Mouse (Mus musculus) embryonic facial prominence, embryonic 12.5 days (tissue): ENCODE data around the gene 2610301B20Rik. TPM values are rescaled to one million over a fixed set of nuclear protein-coding genes. Genes with fewer than 3 reads are reported as not detected.
"Not testable (repeated sequence)": the region's sequence is repeated elsewhere in the genome, so short reads cannot be mapped to it uniquely, and the experiment has no call there.

ENCODE experiments used
- ATAC-seq: fragments of 200-750 bp; cut with Nextera tagmentation; 2 replicates; pipeline ENCODE4 v1.8.0; 2017; ENCODE audit not compliant: insufficient number of reproducible peaks, insufficient read depth, low FRiP score, low TSS enrichment
- H3K27ac ChIP-seq: fragments of 300-500 bp; sonication (generic); 2 replicates; pipeline ENCODE4 v1.5.1; 2016; ENCODE audit warnings: mild to moderate bottlenecking
- H3K27me3 ChIP-seq: fragments of 300-500 bp; sonication (generic); 2 replicates; pipeline ENCODE4 v1.6.1; 2016; ENCODE audit warnings: mild to moderate bottlenecking, moderate library complexity
- H3K36me3 ChIP-seq: fragments of 300-500 bp; sonication (generic); 2 replicates; pipeline ENCODE4 v1.6.1; 2016; ENCODE audit warnings: mild to moderate bottlenecking
- H3K4me1 ChIP-seq: fragments of 300-500 bp; sonication (generic); 2 replicates; pipeline ENCODE4 v1.6.1; 2016
- H3K4me2 ChIP-seq: fragments of 300-500 bp; sonication (generic); replicated peaks from 2 replicates; pipeline ENCODE4 v1.6.1; 2016; ENCODE audit warnings: mild to moderate bottlenecking, moderate library complexity
- H3K4me3 ChIP-seq: fragments of 300-500 bp; sonication (generic); 2 replicates; pipeline ENCODE4 v1.5.1; 2016; ENCODE audit warnings: mild to moderate bottlenecking
- H3K9ac ChIP-seq: fragments of 300-500 bp; sonication (generic); 2 replicates; pipeline ENCODE4 v1.6.1; 2016; ENCODE audit warnings: mild to moderate bottlenecking, moderate library complexity
- H3K9me3 ChIP-seq: fragments of 300-500 bp; sonication (generic); 2 replicates; pipeline ENCODE4 v1.6.1; 2016; ENCODE audit warnings: mild to moderate bottlenecking, moderate library complexity
- WGBS: fragments of 180-500 bp; shearing (Covaris S2); methylation state at CpG from one replicate; pipeline ENCODE4 v1.1.7; 2016; 5-methylcytosine and 5-hydroxymethylcytosine counted together
- polyA plus RNA-seq: library from polyadenylated mRNA; unstranded; fragments of >200 nt; fragmentation: Nextera tagmentation; extraction: Ambion mirVana; gene quantifications from 2 replicates; pipeline ENCODE4 v1.2.1, GENCODE M21; 2016

The 2610301B20Rik gene
- 34.3 and 36.5 TPM in 2 replicates for polyA plus RNA-seq

GRCm38 (mm10) chr4:10873920-10874665, at the start of gene 2610301B20Rik:
Gene 2610301B20Rik (plus strand): TSS chr4:10874498.
- no peaks in the 10 kb centered on the region for H3K9me3 ChIP-seq
- H3K4me1 ChIP-seq, result peaks cover 11% of the 10 kb centered on the region
- peak within 1 kb of the TSS; percentile 99 for H3K27ac ChIP-seq
- no peaks in the 10 kb centered on the region for H3K36me3 ChIP-seq
- H3K4me2 ChIP-seq, result peak within 1 kb of the TSS; percentile 59
- ATAC-seq, result peak; percentile 82
- peak within 1 kb of the TSS; percentile 85 for H3K9ac ChIP-seq
- no peaks in the 10 kb centered on the region for H3K27me3 ChIP-seq
- H3K4me3 ChIP-seq, result peak within 1 kb of the TSS; percentile 66
- WGBS, result under 1% methylated on average over 68 of the region's 68 CpGs

DNA sequence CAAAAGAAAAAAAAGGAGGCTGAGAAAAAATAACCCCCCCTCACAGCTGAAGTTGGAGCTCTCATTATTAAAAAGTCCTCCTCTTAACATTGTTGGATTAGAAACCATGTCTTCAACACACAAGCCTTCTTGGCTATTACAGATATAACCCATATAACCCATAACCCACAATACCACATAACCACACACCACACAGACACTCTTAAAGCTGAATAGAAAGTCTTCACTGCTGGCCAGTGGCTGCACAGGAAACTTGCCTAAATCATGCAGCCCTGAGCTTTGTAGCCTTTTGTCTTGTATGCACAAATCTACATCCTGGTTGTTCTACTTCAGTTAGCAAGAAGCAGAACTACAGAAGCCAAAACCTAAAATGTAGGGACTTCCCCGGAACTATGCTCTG, 41.0 kb upstream of the 2610301B20Rik start:
- Histone ChIP-seq H3K4me3 (no peak overlapping the region), H3K27ac (no peak overlapping the region), H3K36me3 (no peaks in the 10 kb centered on the region), H3K27me3 (no peaks in the 10 kb centered on the region), H3K9me3 (no peaks in the 10 kb centered on the region), H3K9ac (no peak overlapping the region), H3K4me2 (no peak overlapping the region), H3K4me1 (no peaks in the 10 kb centered on the region)
- no peak for ATAC-seq
- WGBS, result 89% methylated on average over 1 of the region's 1 CpGs

- ATAC-seq, result no peak
- no peaks in the 10 kb centered on the region for H3K9me3 ChIP-seq
Measured at GRCm38 (mm10) chr4:10835252-10836051, 38.8 kb upstream of the 2610301B20Rik start.

DNA sequence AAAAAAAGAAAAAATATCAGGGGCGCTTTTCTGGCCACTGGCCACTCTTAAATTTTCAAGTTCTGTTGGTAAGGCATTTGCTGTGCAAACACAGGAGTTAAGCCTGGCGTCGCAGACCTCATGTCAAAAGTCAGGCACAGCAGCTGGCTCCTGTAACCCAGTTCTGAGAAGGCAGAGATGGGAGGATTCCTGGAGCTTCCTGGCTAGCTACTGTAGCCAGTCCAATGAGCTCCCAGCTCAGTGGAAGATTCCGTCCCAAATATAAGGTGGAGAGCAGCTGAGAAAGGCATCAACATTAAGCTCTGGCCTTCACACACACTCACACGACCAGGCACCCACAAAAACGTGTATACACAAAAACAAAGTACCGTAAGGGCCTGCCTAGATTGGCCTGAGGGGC, 28.4 kb upstream of the 2610301B20Rik start:
- WGBS, result 84% methylated on average over 7 of the region's 7 CpGs
- ATAC-seq, result no peak

More at GRCm38 (mm10) chr4:10835252-10836051, 38.8 kb upstream of the 2610301B20Rik start:
- H3K27ac ChIP-seq, result no peak overlapping the region
- H3K36me3 ChIP-seq, result no peaks in the 10 kb centered on the region
- no peak overlapping the region for H3K4me3 ChIP-seq
- 67% methylated on average over 6 of the region's 6 CpGs for WGBS
- no peak overlapping the region for H3K4me2 ChIP-seq
- no peaks in the 10 kb centered on the region for H3K4me1 ChIP-seq
- H3K27me3 ChIP-seq, result no peaks in the 10 kb centered on the region
- no peak overlapping the region for H3K9ac ChIP-seq

DNA sequence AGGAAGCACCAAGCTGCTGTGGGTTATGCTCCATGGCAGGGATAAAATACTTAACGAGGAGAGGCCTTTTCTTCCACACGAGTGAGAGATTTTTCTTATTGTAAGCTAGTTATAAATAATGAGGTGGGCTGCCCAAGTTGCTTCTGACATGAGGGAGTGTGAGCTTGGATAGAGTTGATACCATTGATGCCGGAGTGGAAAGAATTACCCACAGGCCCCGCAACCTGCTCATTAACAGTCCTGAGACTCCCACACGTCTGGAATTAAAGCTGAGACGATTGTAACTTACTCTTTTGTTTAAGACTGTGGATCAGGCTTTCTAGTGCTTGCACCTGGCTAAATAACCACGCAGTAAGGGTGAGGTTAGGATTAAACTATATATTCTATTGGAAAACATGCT, 24.5 kb upstream of the 2610301B20Rik start:
- no peaks in the 10 kb centered on the region for H3K27me3 ChIP-seq
- no peaks in the 10 kb centered on the region for H3K36me3 ChIP-seq
- no peaks in the 10 kb centered on the region for H3K4me1 ChIP-seq
- H3K27ac ChIP-seq, result no peak overlapping the region
- no peaks in the 10 kb centered on the region for H3K9me3 ChIP-seq
- no peak overlapping the region for H3K9ac ChIP-seq
- no peak overlapping the region for H3K4me3 ChIP-seq
- no peak for ATAC-seq
- H3K4me2 ChIP-seq, result no peak overlapping the region
- WGBS, result 76% methylated on average over 7 of the region's 7 CpGs

More for the DNA sequence above, 28.4 kb upstream of the 2610301B20Rik start:
- Histone ChIP-seq H3K9ac (no peak overlapping the region), H3K4me2 (no peak overlapping the region), H3K4me3 (no peak overlapping the region), H3K27ac (no peak overlapping the region), H3K27me3 (no peaks in the 10 kb centered on the region), H3K9me3 (no peaks in the 10 kb centered on the region), H3K36me3 (no peaks in the 10 kb centered on the region), H3K4me1 (no peaks in the 10 kb centered on the region)

DNA sequence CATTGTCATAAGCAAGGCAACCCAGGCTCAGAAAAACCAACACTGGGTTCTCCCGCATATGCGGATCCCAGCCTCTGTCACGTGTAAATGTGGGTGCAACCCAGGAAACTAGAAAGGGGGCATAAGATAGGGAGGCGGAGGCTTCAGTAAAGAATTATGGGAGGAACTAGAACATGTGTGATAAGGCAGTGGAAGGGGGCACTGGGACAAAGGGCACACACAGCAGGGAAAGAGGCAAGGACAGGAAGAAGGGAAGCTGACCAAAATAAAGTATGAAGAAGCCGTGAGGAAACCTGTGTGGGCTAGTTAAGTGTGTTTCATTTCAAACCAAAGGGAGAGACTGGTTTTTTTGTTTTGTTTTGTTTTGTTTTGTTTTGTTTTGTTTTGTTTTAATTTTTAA, 23.3 kb upstream of the 2610301B20Rik start:
- Histone ChIP-seq H3K4me1 (no peaks in the 10 kb centered on the region), H3K9me3 (no peaks in the 10 kb centered on the region), H3K27ac (no peak overlapping the region), H3K27me3 (no peaks in the 10 kb centered on the region), H3K4me3 (no peak overlapping the region), H3K36me3 (no peaks in the 10 kb centered on the region), H3K4me2 (no peak overlapping the region), H3K9ac (no peak overlapping the region)
- no peak for ATAC-seq
- 81% methylated on average over 5 of the region's 5 CpGs for WGBS

- Histone ChIP-seq H3K4me1 (no peaks in the 10 kb centered on the region), H3K27ac (no peak overlapping the region), H3K9me3 (no peaks in the 10 kb centered on the region), H3K27me3 (0 out of 2 replicates have a peak, but pooled peaks cover 3% of the 10 kb centered on the region), H3K36me3 (no peaks in the 10 kb centered on the region), H3K4me2 (no peak overlapping the region), H3K4me3 (no peak overlapping the region), H3K9ac (no peak overlapping the region)
- ATAC-seq, result no peak
Measured at GRCm38 (mm10) chr4:10859174-10859573, 15.1 kb upstream of the 2610301B20Rik start.

DNA sequence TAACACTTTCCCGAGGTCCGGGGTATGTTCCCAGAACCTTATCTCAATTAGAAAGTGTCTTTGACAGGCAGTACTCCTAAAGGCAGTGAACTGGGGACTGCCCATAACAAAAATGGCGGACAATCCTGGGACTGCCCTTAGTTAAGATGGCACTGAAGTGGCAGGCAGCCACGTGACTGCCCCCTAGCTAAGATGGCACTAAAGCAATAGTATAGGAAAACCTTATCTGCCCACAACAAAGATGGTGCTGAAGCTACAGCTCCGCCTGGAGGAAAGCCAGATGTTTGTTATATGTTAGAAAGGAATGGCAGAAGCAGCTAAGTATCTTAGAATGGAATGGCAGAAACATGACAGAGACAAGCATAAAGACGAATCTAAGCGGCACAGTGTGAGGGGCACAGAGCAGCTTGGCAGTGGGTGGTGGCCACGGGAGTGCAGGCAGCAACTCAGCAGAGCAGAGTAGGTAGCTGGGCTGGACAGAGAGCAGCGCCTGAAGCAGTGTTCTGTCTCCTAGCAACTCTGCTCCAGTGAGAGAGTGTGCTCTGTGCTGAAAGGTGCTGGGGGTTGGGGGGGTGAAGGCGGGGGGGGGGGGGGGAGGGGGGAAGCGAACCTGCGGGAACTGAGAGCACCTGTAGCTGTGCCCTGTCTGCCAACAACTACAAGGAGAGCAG, 14.3 kb upstream of the 2610301B20Rik start:
- Histone ChIP-seq H3K27me3 (0 out of 2 replicates have a peak, but pooled peaks cover 3% of the 10 kb centered on the region), H3K9ac (no peak overlapping the region), H3K27ac (no peak overlapping the region), H3K4me1 (no peaks in the 10 kb centered on the region), H3K4me2 (peak overlapping the region; percentile 22; the same call in 1 of the 2 replicates), H3K36me3 (no peaks in the 10 kb centered on the region), H3K9me3 (no peaks in the 10 kb centered on the region), H3K4me3 (no peak overlapping the region)
- WGBS, result 42% methylated on average over 11 of the region's 12 CpGs
- peak; percentile 81 for ATAC-seq

DNA sequence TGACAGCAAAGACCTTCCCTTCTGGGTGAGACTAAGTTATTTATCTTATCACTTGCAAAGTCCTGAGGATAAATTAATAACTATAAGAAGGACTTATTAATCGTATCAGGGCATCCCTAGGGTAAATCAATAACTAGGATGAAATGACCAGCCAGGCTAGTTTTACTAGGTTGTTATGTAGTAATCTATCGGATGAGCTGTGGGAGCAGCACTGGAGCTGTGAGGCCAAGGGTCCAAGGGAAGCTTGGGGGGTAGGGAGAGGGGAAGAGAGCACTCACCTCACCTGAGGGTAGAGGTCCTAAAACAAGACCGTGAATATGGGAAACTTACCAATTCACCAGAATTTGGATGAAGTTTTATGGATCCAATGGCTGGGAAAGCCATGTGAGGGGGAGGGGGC, 13.5 kb upstream of the 2610301B20Rik start:
- ATAC-seq, result no peak
- Histone ChIP-seq H3K9me3 (no peaks in the 10 kb centered on the region), H3K27me3 (0 out of 2 replicates have a peak, but pooled peaks cover 3% of the 10 kb centered on the region), H3K4me3 (no peak overlapping the region), H3K27ac (no peak overlapping the region), H3K9ac (no peak overlapping the region), H3K4me1 (no peaks in the 10 kb centered on the region), H3K4me2 (no peak overlapping the region), H3K36me3 (no peaks in the 10 kb centered on the region)
- WGBS, result 82% methylated on average over 3 of the region's 3 CpGs

GRCm38 (mm10) chr4:10862882-10863281, 11.4 kb upstream of the 2610301B20Rik start:
- H3K9ac ChIP-seq, H3K4me1 ChIP-seq, H3K4me3 ChIP-seq, H3K27me3 ChIP-seq, H3K9me3 ChIP-seq, H3K36me3 ChIP-seq, H3K4me2 ChIP-seq, H3K27ac ChIP-seq, ATAC-seq: not testable (repeated sequence)
- 82% methylated on average over 2 of the region's 2 CpGs for WGBS

- Histone ChIP-seq H3K27ac (no peak overlapping the region), H3K9me3 (no peaks in the 10 kb centered on the region), H3K4me1 (peaks cover 11% of the 10 kb centered on the region), H3K27me3 (no peaks in the 10 kb centered on the region), H3K4me3 (no peak overlapping the region), H3K4me2 (no peak overlapping the region), H3K36me3 (no peaks in the 10 kb centered on the region), H3K9ac (no peak overlapping the region)
- WGBS, result 81% methylated on average over 5 of the region's 5 CpGs
- ATAC-seq, result no peak
Measured at GRCm38 (mm10) chr4:10872231-10872630, 2.1 kb upstream of the 2610301B20Rik start.
